ENCODE assay signal across 16 mouse cellular contexts in genomic region chr11:76328522-76329290, GRCm38 (mm10).
DNase-seq lines count a peak whose midpoint lies in the region; ATAC-seq and TF ChIP-seq lines count a peak whose summit lies in the region.
"Had no signal": no experiment of that assay in that cellular context is flagged by ENCODE, and none has a peak within 500 bp of the region (broad histone marks: within the 10 kb centered on the region; RNA-seq: fewer than 3 reads in every experiment).

No protein-coding gene starts in this region.

- H3K4me3 ChIP-seq in heart, embryonic 13.5 days: no peak overlapping the region
- no peak overlapping the region for H3K4me3 ChIP-seq in lung, postnatal 0 days (ENCODE audit: low read depth, low read length)
- no peak overlapping the region for H3K4me3 ChIP-seq in hindbrain, embryonic 14.5 days (replicated peaks; ENCODE audit: low read length)
- no peak overlapping the region for H3K4me3 ChIP-seq in liver, postnatal 0 days (ENCODE audit: low read depth, low read length)
- H3K4me3 ChIP-seq: limb, embryonic 15.5 days had no signal

- no peak for ATAC-seq in heart, embryonic 13.5 days (ENCODE audit: extremely low read depth, insufficient number of reproducible peaks, low FRiP score, low TSS enrichment)
- peak; percentile 68 for ATAC-seq in lung, postnatal 0 days
- ATAC-seq in hindbrain, embryonic 14.5 days (ENCODE audit: low FRiP score): no peak
- no peak for ATAC-seq in liver, postnatal 0 days
- ATAC-seq: forebrain, embryonic 14.5 days had no signal

- no peaks in the 10 kb centered on the region for H3K36me3 ChIP-seq in heart, embryonic 13.5 days
- no peaks in the 10 kb centered on the region for H3K36me3 ChIP-seq in lung, postnatal 0 days (ENCODE audit: insufficient read depth, low read length)
- no peaks in the 10 kb centered on the region for H3K36me3 ChIP-seq in hindbrain, embryonic 14.5 days (replicated peaks; ENCODE audit: control insufficient read depth, insufficient read depth)
- H3K36me3 ChIP-seq in liver, postnatal 0 days (replicated peaks; ENCODE audit: insufficient read depth, low read length): no peaks in the 10 kb centered on the region
- H3K36me3 ChIP-seq: limb, embryonic 15.5 days had no signal

- peaks cover 68% of the 10 kb centered on the region for H3K4me1 ChIP-seq in heart, embryonic 13.5 days
- peaks cover 10% of the 10 kb centered on the region; the same call in 1 of the 2 replicates for H3K4me1 ChIP-seq in lung, postnatal 0 days (ENCODE audit: insufficient read depth, low read depth, low read length)
- H3K4me1 ChIP-seq in hindbrain, embryonic 14.5 days (replicated peaks; ENCODE audit: control insufficient read depth, insufficient read depth, low read length): peaks cover 22% of the 10 kb centered on the region
- peaks cover 6% of the 10 kb centered on the region; the same call in 1 of the 2 replicates for H3K4me1 ChIP-seq in liver, postnatal 0 days (ENCODE audit: insufficient read depth)

- H3K27ac ChIP-seq in heart, embryonic 13.5 days (replicated peaks): peak overlapping the region; percentile 48
- H3K27ac ChIP-seq in lung, postnatal 0 days (ENCODE audit: low read length): 0 out of 2 replicates have a peak overlapping the region, but pooled peaks have one; percentile 2
- 0 out of 2 replicates have a peak overlapping the region, but pooled peaks have one; percentile 3 for H3K27ac ChIP-seq in hindbrain, embryonic 14.5 days
- no peak overlapping the region; the same call in 1 of the 2 replicates for H3K27ac ChIP-seq in liver, postnatal 0 days (ENCODE audit: low read depth)

- H3K4me2 ChIP-seq in heart, embryonic 13.5 days: peak overlapping the region; percentile 36
- H3K4me2 ChIP-seq in lung, postnatal 0 days (replicated peaks; ENCODE audit: low read depth, low read length): no peak overlapping the region
- H3K4me2 ChIP-seq in hindbrain, embryonic 14.5 days (replicated peaks): peak overlapping the region; percentile 2; the same call in 1 of the 2 replicates
- H3K4me2 ChIP-seq in liver, postnatal 0 days (ENCODE audit: low read depth, low read length): 0 out of 2 replicates have a peak overlapping the region, but pooled peaks have one; percentile 4
- H3K4me2 ChIP-seq: limb, embryonic 15.5 days had no signal

- H3K9ac ChIP-seq in heart, embryonic 13.5 days: peak overlapping the region; percentile 52
- no peak overlapping the region for H3K9ac ChIP-seq in lung, postnatal 0 days (replicated peaks; ENCODE audit: low read depth)
- no peak overlapping the region for H3K9ac ChIP-seq in hindbrain, embryonic 14.5 days
- H3K9ac ChIP-seq in liver, postnatal 0 days (replicated peaks): no peak overlapping the region
- H3K9ac ChIP-seq: limb, embryonic 15.5 days had no signal

- no peaks in the 10 kb centered on the region for H3K27me3 ChIP-seq in heart, embryonic 13.5 days (replicated peaks)
- H3K27me3 ChIP-seq in lung, postnatal 0 days (replicated peaks; ENCODE audit: insufficient read depth, low read length): no peaks in the 10 kb centered on the region
- H3K27me3 ChIP-seq in hindbrain, embryonic 14.5 days (ENCODE audit: control insufficient read depth, insufficient read depth, low read length): no peaks in the 10 kb centered on the region
- no peaks in the 10 kb centered on the region for H3K27me3 ChIP-seq in liver, postnatal 0 days (ENCODE audit: insufficient read depth, low read length)
- H3K27me3 ChIP-seq: limb, embryonic 15.5 days had no signal

- TF ChIP-seq EP300 in lung, postnatal 0 days (IDR thresholded peaks at IDR 0.05): peak; percentile 63; the same call in 1 of the 2 replicates
- no peak for TF ChIP-seq EP300 in liver, postnatal 0 days (IDR thresholded peaks at IDR 0.05; ENCODE audit: low read depth)

- no peak for TF ChIP-seq CTCF in lung, postnatal 0 days (IDR thresholded peaks at IDR 0.05)
- TF ChIP-seq CTCF in liver, postnatal 0 days (IDR thresholded peaks at IDR 0.05; ENCODE audit: low read depth): no peak

- whole genome bisulfite sequencing in heart, embryonic 13.5 days: 19% methylated on average over 2 of the region's 2 CpGs
- 29% methylated on average over 2 of the region's 2 CpGs for whole genome bisulfite sequencing in lung, postnatal 0 days
- 71% methylated on average over 2 of the region's 2 CpGs for WGBS in hindbrain, embryonic 14.5 days
- WGBS in liver, postnatal 0 days (ENCODE audit: insufficient replicate concordance): 45% methylated on average over 2 of the region's 2 CpGs

- intact Hi-C loops in left cerebral cortex, postnatal 25 days (cut with DNase I): no loop called here

- no peak for DNase-seq in heart, adult 18-20 months
- DNase-seq in lung, postnatal 0 days (ENCODE audit: low spot score): peak; percentile 56
- DNase-seq in lung, postnatal 4 days: no peak
- no peak for DNase-seq in hindbrain, embryonic 14.5 days (ENCODE audit: low spot score)
- no peak for DNase-seq in liver, postnatal 0 days
- DNase-seq in kidney, postnatal 36 days: no peak
- no peak for DNase-seq in left cerebral cortex, postnatal 25 days (ENCODE audit: low spot score in 2 of 2)
- DNase-seq: cerebellum, postnatal 25 days; kidney, adult 11 months; kidney, postnatal 14 days; layer of hippocampus, postnatal 36 days; midbrain, embryonic 14.5 days; retina, postnatal 1 day had no signal

- no peaks in the 10 kb centered on the region for H3K9me3 ChIP-seq in heart, embryonic 13.5 days
- no peaks in the 10 kb centered on the region for H3K9me3 ChIP-seq in lung, postnatal 0 days (ENCODE audit: low read length)
- no peaks in the 10 kb centered on the region for H3K9me3 ChIP-seq in hindbrain, embryonic 14.5 days (ENCODE audit: control insufficient read depth, low read length)
- no peaks in the 10 kb centered on the region for H3K9me3 ChIP-seq in liver, postnatal 0 days (ENCODE audit: low read length)
- H3K9me3 ChIP-seq: limb, embryonic 15.5 days had no signal
